Mouse (Mus musculus): Measurements from ENCODE around the gene Tll1. TPM values are rescaled to one million over a fixed set of nuclear protein-coding genes. Genes with fewer than 3 reads are reported as not detected.
"Not testable (repeated sequence)": the region's sequence is repeated elsewhere in the genome, so short reads cannot be mapped to it uniquely, and the experiment has no call there.

The Tll1 gene
- total and polyA plus RNA-seq, 2 experiments from 2014 or later, result 2.4 to 5.9 TPM

DNA sequence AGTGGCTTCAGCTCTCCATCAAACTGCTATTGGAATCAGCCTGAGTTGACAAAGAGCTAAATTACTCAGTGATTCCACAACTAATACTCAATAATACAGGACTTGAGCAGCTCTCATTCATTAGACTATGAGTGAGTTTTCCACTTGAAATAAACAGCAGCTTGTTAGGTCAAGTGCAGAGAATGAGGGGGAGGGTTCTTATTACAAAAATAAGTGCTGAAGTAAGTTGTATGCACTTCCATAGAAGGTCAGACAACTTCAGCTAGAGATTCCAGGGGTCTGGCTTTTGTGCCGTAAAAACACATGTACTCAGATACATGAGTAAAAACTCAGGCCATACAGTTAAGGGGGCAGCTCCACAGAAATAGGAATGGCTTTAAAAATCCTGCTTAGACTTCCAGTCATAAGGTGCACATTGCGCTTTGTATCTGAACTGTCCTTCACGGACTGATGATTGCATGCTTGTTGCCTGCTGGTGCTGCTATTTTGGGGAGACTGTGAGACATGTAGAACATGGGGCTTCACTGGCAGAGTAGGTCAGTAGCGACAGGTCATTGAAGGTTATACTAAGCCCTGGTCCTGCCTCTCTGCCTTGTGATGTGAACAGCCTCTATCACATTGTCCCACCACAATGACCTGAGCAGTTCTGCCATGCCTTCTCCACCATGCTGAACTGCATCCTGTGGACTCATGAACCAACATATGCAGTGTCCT is 175.2 kb downstream of the Tll1 start:
- no peak overlapping the region for H3K4me3 ChIP-seq (ENCODE audit: low read length)
- no peaks in the 10 kb centered on the region for H3K27me3 ChIP-seq (ENCODE audit: insufficient read depth, low read length)
- no peak overlapping the region for H3K4me2 ChIP-seq (ENCODE audit: low read depth, low read length)
- DNase-seq (ENCODE audit: low spot score) (no peak), ATAC-seq (no peak)
- no peaks in the 10 kb centered on the region for H3K36me3 ChIP-seq (ENCODE audit: insufficient read depth, low read length)
- no peaks in the 10 kb centered on the region for H3K4me1 ChIP-seq (ENCODE audit: insufficient read depth, low read length)
- no peaks in the 10 kb centered on the region for H3K9me3 ChIP-seq (ENCODE audit: low read length)
- 89% methylated on average over 4 of the region's 4 CpGs for WGBS
- no peak overlapping the region for H3K9ac ChIP-seq (replicated peaks; ENCODE audit: low read length)
- no peak overlapping the region for H3K27ac ChIP-seq
- TF ChIP-seq CTCF (IDR thresholded peaks at IDR 0.05; ENCODE audit: low read depth), result no peak

GRCm38 (mm10) chr8:64030081-64030480 is 176.0 kb downstream of the Tll1 start:
- DNase-seq (ENCODE audit: low spot score), result no peak
- Histone ChIP-seq H3K4me3 (ENCODE audit: low read length) (no peak overlapping the region), H3K27me3 (ENCODE audit: insufficient read depth, low read length) (no peaks in the 10 kb centered on the region)

GRCm38 (mm10) chr8:64029525-64029924 is 176.5 kb downstream of the Tll1 start:
- Histone ChIP-seq H3K9ac (replicated peaks; ENCODE audit: low read length) (no peak overlapping the region), H3K4me1 (ENCODE audit: insufficient read depth, low read length) (no peaks in the 10 kb centered on the region), H3K27ac (no peak overlapping the region), H3K27me3 (ENCODE audit: insufficient read depth, low read length) (no peaks in the 10 kb centered on the region), H3K9me3 (ENCODE audit: low read length) (no peaks in the 10 kb centered on the region), H3K4me2 (ENCODE audit: low read depth, low read length) (no peak overlapping the region), H3K36me3 (ENCODE audit: insufficient read depth, low read length) (no peaks in the 10 kb centered on the region), H3K4me3 (ENCODE audit: low read length) (no peak overlapping the region)
- ATAC-seq, result no peak
- 53% methylated on average over 3 of the region's 3 CpGs for WGBS
- no peak for TF ChIP-seq CTCF (IDR thresholded peaks at IDR 0.05; ENCODE audit: low read depth)
- DNase-seq (ENCODE audit: low spot score), result no peak

More at GRCm38 (mm10) chr8:64030081-64030480, 176.0 kb downstream of the Tll1 start:
- TF ChIP-seq CTCF (IDR thresholded peaks at IDR 0.05; ENCODE audit: low read depth), result no peak
- no peak overlapping the region for H3K27ac ChIP-seq
- no peak for ATAC-seq
- no peaks in the 10 kb centered on the region for H3K36me3 ChIP-seq (ENCODE audit: insufficient read depth, low read length)
- H3K4me1 ChIP-seq (ENCODE audit: insufficient read depth, low read length), result no peaks in the 10 kb centered on the region
- no peak overlapping the region for H3K4me2 ChIP-seq (ENCODE audit: low read depth, low read length)
- no peaks in the 10 kb centered on the region for H3K9me3 ChIP-seq (ENCODE audit: low read length)
- no peak overlapping the region for H3K9ac ChIP-seq (replicated peaks; ENCODE audit: low read length)

DNA sequence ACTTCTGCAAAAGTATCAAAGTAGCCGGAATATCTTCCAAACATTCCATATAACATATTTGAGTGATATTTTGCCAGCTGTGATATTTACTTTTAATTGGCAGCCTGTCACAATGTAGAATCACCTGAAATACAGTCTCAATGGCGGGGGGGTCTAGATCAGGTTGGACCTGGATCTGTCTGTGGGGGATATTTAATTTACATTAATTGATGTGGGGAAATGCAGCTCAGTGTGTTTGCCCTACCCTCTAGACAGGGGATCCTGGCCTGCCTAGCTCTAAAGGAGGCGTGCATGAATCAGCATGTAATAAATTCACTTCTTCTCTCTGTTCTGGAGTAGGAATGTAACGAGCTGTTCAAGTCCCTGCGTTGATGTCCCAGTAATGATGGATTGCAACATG is 181.7 kb downstream of the Tll1 start:
- Histone ChIP-seq H3K4me1 (ENCODE audit: insufficient read depth, low read length) (no peaks in the 10 kb centered on the region), H3K4me3 (ENCODE audit: low read length) (no peak overlapping the region), H3K27me3 (ENCODE audit: insufficient read depth, low read length) (no peaks in the 10 kb centered on the region), H3K4me2 (ENCODE audit: low read depth, low read length) (no peak overlapping the region), H3K27ac (no peak overlapping the region), H3K9ac (replicated peaks; ENCODE audit: low read length) (no peak overlapping the region), H3K9me3 (ENCODE audit: low read length) (no peaks in the 10 kb centered on the region), H3K36me3 (ENCODE audit: insufficient read depth, low read length) (no peaks in the 10 kb centered on the region)
- ATAC-seq, result no peak
- DNase-seq (ENCODE audit: low spot score), result no peak
- 83% methylated on average over 5 of the region's 5 CpGs for WGBS
- TF ChIP-seq CTCF (IDR thresholded peaks at IDR 0.05; ENCODE audit: low read depth), result no peak

- H3K27ac ChIP-seq, result no peak overlapping the region
- ATAC-seq (peak; percentile 70), DNase-seq (ENCODE audit: low spot score) (peak; percentile 80)
- TF ChIP-seq CTCF (IDR thresholded peaks at IDR 0.05; ENCODE audit: low read depth), result peak; percentile 70
- no peaks in the 10 kb centered on the region for H3K9me3 ChIP-seq (ENCODE audit: low read length)
- no peaks in the 10 kb centered on the region for H3K27me3 ChIP-seq (ENCODE audit: insufficient read depth, low read length)
- H3K4me2 ChIP-seq (ENCODE audit: low read depth, low read length), result no peak overlapping the region
- H3K9ac ChIP-seq (replicated peaks; ENCODE audit: low read length), result no peak overlapping the region
- H3K4me1 ChIP-seq (ENCODE audit: insufficient read depth, low read length), result no peaks in the 10 kb centered on the region
- no peaks in the 10 kb centered on the region for H3K36me3 ChIP-seq (ENCODE audit: insufficient read depth, low read length)
- no peak overlapping the region for H3K4me3 ChIP-seq (ENCODE audit: low read length)
- WGBS, result 33% methylated on average over 5 of the region's 5 CpGs
Observed at GRCm38 (mm10) chr8:64023579-64023978, 182.5 kb downstream of the Tll1 start.

GRCm38 (mm10) chr8:64023027-64023426 is 183.0 kb downstream of the Tll1 start:
- Histone ChIP-seq H3K4me1 (ENCODE audit: insufficient read depth, low read length) (no peaks in the 10 kb centered on the region), H3K9me3 (ENCODE audit: low read length) (no peaks in the 10 kb centered on the region), H3K27ac (no peak overlapping the region), H3K4me2 (ENCODE audit: low read depth, low read length) (no peak overlapping the region), H3K9ac (replicated peaks; ENCODE audit: low read length) (no peak overlapping the region), H3K27me3 (ENCODE audit: insufficient read depth, low read length) (no peaks in the 10 kb centered on the region), H3K4me3 (ENCODE audit: low read length) (no peak overlapping the region), H3K36me3 (ENCODE audit: insufficient read depth, low read length) (no peaks in the 10 kb centered on the region)
- no peak for ATAC-seq
- no peak for TF ChIP-seq CTCF (IDR thresholded peaks at IDR 0.05; ENCODE audit: low read depth)
- WGBS, result 91% methylated on average over 2 of the region's 2 CpGs
- DNase-seq (ENCODE audit: low spot score), result no peak

DNA sequence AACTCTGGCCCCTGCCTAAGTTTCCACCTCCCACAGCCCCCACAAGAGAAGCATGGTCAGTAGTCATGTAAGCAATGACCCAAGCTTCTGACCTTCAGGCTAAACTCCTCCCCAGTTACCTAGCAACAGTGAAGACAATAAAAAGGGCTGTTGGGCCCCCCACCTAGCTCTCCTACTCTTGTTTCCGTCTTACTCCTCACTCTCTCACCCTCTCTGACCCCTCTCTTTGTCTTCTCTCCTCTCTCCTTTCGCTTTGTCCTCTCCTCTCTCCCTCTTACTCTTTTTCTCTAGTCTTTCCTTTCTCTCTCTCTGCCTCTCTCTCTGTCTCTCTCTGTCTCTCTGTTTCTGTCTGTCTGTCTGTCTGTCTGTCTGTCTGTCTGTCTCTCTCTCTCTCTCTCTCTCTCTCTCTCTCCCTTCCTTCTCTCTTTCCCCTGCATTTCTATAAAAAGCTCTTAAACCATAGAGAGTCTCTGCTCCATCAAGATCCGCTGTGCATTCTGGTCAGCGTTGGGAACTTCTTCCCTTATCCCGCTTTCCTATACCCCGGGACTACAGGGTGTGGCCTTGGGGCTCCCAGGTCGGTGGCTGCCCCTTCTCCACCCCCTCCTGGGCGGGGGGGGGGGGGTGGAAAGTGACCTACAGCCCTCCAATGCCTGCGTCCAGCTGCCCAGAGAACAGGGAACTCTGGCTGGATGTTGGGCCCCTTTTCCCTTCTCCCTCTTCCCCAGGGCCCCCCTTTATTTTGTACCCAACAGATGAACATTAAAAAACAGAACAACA is 235.3 kb downstream of the Tll1 start:
- not testable (repeated sequence) for H3K4me1 ChIP-seq (ENCODE audit: insufficient read depth, low read length); H3K27me3 ChIP-seq (ENCODE audit: insufficient read depth, low read length); H3K36me3 ChIP-seq (ENCODE audit: insufficient read depth, low read length); H3K4me3 ChIP-seq (ENCODE audit: low read length); H3K27ac ChIP-seq; ATAC-seq; H3K9ac ChIP-seq (replicated peaks; ENCODE audit: low read length); H3K9me3 ChIP-seq (ENCODE audit: low read length); H3K4me2 ChIP-seq (ENCODE audit: low read depth, low read length); DNase-seq (ENCODE audit: low spot score)
- 25% methylated on average over 8 of the region's 9 CpGs for WGBS

Measured in hindbrain, postnatal 0 days (tissue).